7 mouse cellular contexts compared by ENCODE assay signal in genomic region chr4:155129996-155130395, GRCm38 (mm10). TPM values are rescaled to one million over a fixed set of nuclear protein-coding genes. Genes with fewer than 3 reads are reported as not detected.
DNase-seq lines count a peak whose midpoint lies in the region; ATAC-seq and TF ChIP-seq lines count a peak whose summit lies in the region.

No protein-coding gene starts in this region.

- no peaks in the 10 kb centered on the region for H3K9me3 ChIP-seq in embryonic facial prominence, embryonic 13.5 days

- no peak overlapping the region for H3K4me2 ChIP-seq in embryonic facial prominence, embryonic 13.5 days

- no peak for TF ChIP-seq POLR2A in brain, embryonic 14.5 days (IDR thresholded peaks at IDR 0.05; ENCODE audit: borderline replicate concordance, extremely low read depth, insufficient read depth, insufficient read length, poor library complexity, severe bottlenecking)
- TF ChIP-seq POLR2A in heart, adult 2 months (IDR thresholded peaks at IDR 0.05; ENCODE audit: insufficient read depth, low read depth, low read length), result 0 out of 2 replicates have a peak, but pooled peaks have one; percentile 36
- TF ChIP-seq POLR2A in testis, adult 2 months (IDR thresholded peaks at IDR 0.05; ENCODE audit: control insufficient read depth, low read depth, low read length), result no peak

- peak; percentile 95 for DNase-seq in brain, embryonic 14.5 days (ENCODE audit: low read depth)
- peak; percentile 82 to 90 for DNase-seq in heart, adult 2 months
- DNase-seq in layer of hippocampus, adult 9-11 months, result peak; percentile 94
- peak; percentile 84 for DNase-seq in lung, postnatal 36 days
- no peak for DNase-seq in T-cell, adult 2 months (ENCODE audit: low spot score)

- no peak for ATAC-seq in embryonic facial prominence, embryonic 13.5 days (ENCODE audit: insufficient number of reproducible peaks, insufficient read depth, low FRiP score, low TSS enrichment, low read depth)

- H3K27me3 ChIP-seq in embryonic facial prominence, embryonic 13.5 days, result no peaks in the 10 kb centered on the region
- no peaks in the 10 kb centered on the region for H3K27me3 ChIP-seq in heart, adult 2 months (ENCODE audit: control insufficient read depth, insufficient read depth, low read length)
- no peaks in the 10 kb centered on the region for H3K27me3 ChIP-seq in testis, adult 2 months (ENCODE audit: control insufficient read depth, insufficient read depth, low read length)

- intact Hi-C loops in heart, adult 2 months (cut with DNase I), result loop anchor here (1.0 to 2.0 kb wide), 2 partner anchors 35 to 119 kb away; partner anchors contain the start of gene Faap20

- WGBS in embryonic facial prominence, embryonic 13.5 days, result 39% methylated on average over 14 of the region's 14 CpGs
- 53% methylated on average over 14 of the region's 14 CpGs for WGBS in heart, adult 2 months

- TF ChIP-seq CTCF in brain, embryonic 14.5 days (IDR thresholded peaks at IDR 0.05; ENCODE audit: borderline replicate concordance, extremely low read depth, insufficient read depth, insufficient read length), result no peak
- no peak for TF ChIP-seq CTCF in heart, adult 2 months (IDR thresholded peaks at IDR 0.05)
- TF ChIP-seq CTCF in testis, adult 2 months (IDR thresholded peaks at IDR 0.05; ENCODE audit: control insufficient read depth, insufficient read depth, insufficient replicate concordance, low read depth, low read length), result no peak

- peak overlapping the region; percentile 57; the same call in 1 of the 2 replicates for H3K9ac ChIP-seq in embryonic facial prominence, embryonic 13.5 days
- H3K9ac ChIP-seq in heart, adult 2 months (ENCODE audit: low read depth, low read length), result 0 out of 2 replicates have a peak overlapping the region, but pooled peaks have one; percentile 9

- peak; percentile 84 for TF ChIP-seq EP300 in heart, adult 2 months (IDR thresholded peaks at IDR 0.05; ENCODE audit: insufficient read depth, low read depth, low read length)

- H3K4me3 ChIP-seq in embryonic facial prominence, embryonic 13.5 days, result no peak overlapping the region
- no peak overlapping the region for H3K4me3 ChIP-seq in heart, adult 2 months
- H3K4me3 ChIP-seq in testis, adult 2 months (ENCODE audit: control insufficient read depth, low read depth, low read length), result no peak overlapping the region

- H3K36me3 ChIP-seq in embryonic facial prominence, embryonic 13.5 days, result no peaks in the 10 kb centered on the region
- H3K36me3 ChIP-seq in heart, adult 2 months (ENCODE audit: control insufficient read depth, insufficient read depth, low read length), result no peaks in the 10 kb centered on the region
- H3K36me3 ChIP-seq in testis, adult 2 months (ENCODE audit: control insufficient read depth, insufficient read depth, low read length), result no peaks in the 10 kb centered on the region

- H3K4me1 ChIP-seq in embryonic facial prominence, embryonic 13.5 days, result peaks cover 62% of the 10 kb centered on the region
- H3K4me1 ChIP-seq in heart, adult 2 months (ENCODE audit: control insufficient read depth, insufficient read depth, low read length), result peaks cover 15% of the 10 kb centered on the region
- H3K4me1 ChIP-seq in testis, adult 2 months (ENCODE audit: control insufficient read depth, insufficient read depth, low read length), result no peaks in the 10 kb centered on the region; the same call in 1 of the 2 replicates

- no peaks in the 10 kb centered on the region for H3K79me2 ChIP-seq in heart, adult 2 months (replicated peaks; ENCODE audit: control insufficient read depth, insufficient read depth, low read length)

- peak overlapping the region; percentile 78 for H3K27ac ChIP-seq in embryonic facial prominence, embryonic 13.5 days
- H3K27ac ChIP-seq in heart, adult 2 months, result peak overlapping the region; percentile 77
- peak overlapping the region; percentile 32 for H3K27ac ChIP-seq in testis, adult 2 months (ENCODE audit: control insufficient read depth, insufficient read depth, low read depth, low read length)

RNA-seq across cellular contexts. Expression of gene Morn1, which starts 43.6 kb away (rescaled TPM):
- 8.0 and 12.6 TPM in 2 replicates for polyA plus RNA-seq in brain, embryonic 14.5 days (2012; rRNA removed)
- 5.6 and 6.2 TPM in 2 replicates for polyA plus RNA-seq in embryonic facial prominence, embryonic 13.5 days (2015; fragmentation: Nextera tagmentation; extraction: Ambion mirVana)
- total RNA-seq in heart, adult 2 months (2021), result 1 to 10 TPM; 1.1 to 1.3 TPM
- polyA plus RNA-seq in heart, adult 2 months (2012; rRNA removed), result 2.5 and 2.6 TPM in 2 replicates
- 44.0 and 47.5 TPM in 2 replicates for polyA plus RNA-seq in testis, adult 2 months (2012; rRNA removed)

RNA-seq across cellular contexts. Expression of gene Rer1, which starts 43.8 kb away (rescaled TPM):
- 84.0 and 95.7 TPM in 2 replicates for polyA plus RNA-seq in brain, embryonic 14.5 days (2012; rRNA removed)
- 147 and 162 TPM in 2 replicates for polyA plus RNA-seq in embryonic facial prominence, embryonic 13.5 days (2015; fragmentation: Nextera tagmentation; extraction: Ambion mirVana)
- 10 to 100 TPM; 67.6 to 74.7 TPM for total RNA-seq in heart, adult 2 months (2021)
- polyA plus RNA-seq in heart, adult 2 months (2012; rRNA removed), result 54.7 and 102 TPM in 2 replicates
- 59.5 and 64.6 TPM in 2 replicates for polyA plus RNA-seq in testis, adult 2 months (2012; rRNA removed)
